Mouse (Mus musculus): ENCODE measurements at regions not wholly inside any gene's neighbourhood (a gene's known extent, or its start where the extent isn't known, plus 50 kb on each side); places are given as distances from the start of the nearest gene placed in this dataset.

GRCm38 (mm10) chr7:93151321-93151720, 71.7 kb downstream of the Fam181b start:
- TF ChIP-seq POLR2A (IDR thresholded peaks at IDR 0.05; ENCODE audit: low read depth, low read length) (no peak), ELF1 (IDR thresholded peaks at IDR 0.05; ENCODE audit: low read depth, low read length) (no peak), CTCF (conservative IDR thresholded peaks at IDR 0.05 in 1 of 2, IDR thresholded peaks at IDR 0.05 in 1 of 2; ENCODE audit: low read depth in 2 of 2, low read length in 2 of 2) (no peak), UBTF (IDR thresholded peaks at IDR 0.05; ENCODE audit: low read depth, low read length) (no peak), NELFE (IDR thresholded peaks at IDR 0.05; ENCODE audit: low read depth, low read length) (no peak), EP300 (IDR thresholded peaks at IDR 0.05; ENCODE audit: low read length) (no peak), MAX (IDR thresholded peaks at IDR 0.05; ENCODE audit: low read length) (no peak), GABPA (IDR thresholded peaks at IDR 0.05; ENCODE audit: insufficient replicate concordance, low read depth, low read length) (no peak), POLR2AphosphoS2 (IDR thresholded peaks at IDR 0.05; ENCODE audit: low read depth, low read length) (no peak)
